Mouse (Mus musculus): Measurements from ENCODE around the gene Erp44.

The Erp44 gene

DNA sequence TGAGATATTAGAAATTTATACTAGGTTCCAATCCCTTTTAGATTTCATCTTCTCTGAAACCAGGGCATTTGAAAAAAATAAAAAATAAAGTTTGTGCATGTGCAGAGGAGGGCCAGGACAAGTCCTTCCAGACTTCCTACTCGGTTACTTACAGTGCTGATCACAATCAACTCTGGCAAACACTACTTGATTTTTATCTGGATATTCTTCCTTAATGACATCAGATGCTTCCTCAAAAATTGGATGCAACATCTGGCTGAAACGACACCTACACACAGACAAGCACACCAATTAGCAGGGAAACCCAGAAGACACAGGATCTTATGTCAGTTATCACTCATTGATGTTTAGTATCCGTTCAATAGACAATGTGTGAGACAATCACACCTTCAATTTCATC lies 42.6 kb downstream of the Erp44 start:
- DNase-seq, result no peak

DNA sequence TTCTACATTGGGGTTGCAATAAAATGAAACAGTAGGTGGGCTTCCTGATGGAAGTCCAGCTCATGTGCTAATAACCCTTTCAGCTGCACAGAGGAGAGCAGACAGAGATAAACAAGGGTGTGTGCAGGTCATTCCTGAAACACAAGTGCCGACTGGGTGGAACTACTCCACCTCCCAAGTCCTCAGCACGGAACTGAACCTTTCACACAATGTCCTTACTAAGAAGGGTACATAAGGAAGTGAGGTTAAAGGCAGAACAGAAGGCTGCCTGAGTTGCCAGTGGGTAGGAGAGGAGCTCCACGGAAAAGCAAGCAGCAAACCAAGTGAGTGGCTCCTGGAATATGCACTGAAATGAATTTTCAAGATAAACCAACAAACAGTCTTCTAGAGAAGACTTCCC lies 52.6 kb downstream of the Erp44 start:
- no peak for DNase-seq

DNA sequence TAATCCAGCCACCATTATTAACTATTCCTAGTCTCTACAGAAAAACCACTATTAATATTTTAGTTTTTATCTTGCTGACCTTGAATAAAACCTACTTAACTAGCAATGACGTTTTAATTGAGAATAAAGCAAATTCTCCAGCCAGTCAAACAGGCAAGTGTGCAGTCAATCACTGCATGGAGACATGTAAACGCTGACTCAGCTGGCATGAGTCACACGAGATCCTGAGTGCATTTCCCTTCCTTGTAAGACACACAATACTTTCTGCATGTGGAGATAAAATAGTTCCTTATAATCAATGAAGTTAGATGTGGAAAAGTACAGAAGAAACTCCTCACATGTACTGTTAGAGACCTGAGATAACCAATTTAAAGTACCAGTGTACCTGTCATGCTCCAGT lies 53.8 kb downstream of the Erp44 start:
- no peak for DNase-seq

DNA sequence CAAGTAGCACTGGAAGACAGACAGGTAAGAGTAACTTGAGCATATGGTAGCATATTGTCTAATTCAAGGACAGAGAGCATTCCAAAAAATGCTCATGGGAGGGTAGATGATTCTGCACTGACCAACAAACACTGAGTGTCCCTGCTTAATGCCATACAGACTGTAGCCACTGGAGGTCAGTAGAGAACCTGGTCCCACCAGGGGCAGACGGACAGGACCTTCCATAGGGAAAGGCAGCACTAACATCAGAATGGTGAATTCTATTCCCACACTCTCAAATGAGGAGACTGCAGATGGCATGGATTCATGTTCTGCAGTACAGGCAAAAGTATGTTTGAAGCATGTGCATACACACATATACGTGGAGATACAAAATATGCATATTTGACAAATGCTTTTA lies 54.2 kb downstream of the Erp44 start:
- DNase-seq, result peak; percentile 75 to 84

DNA sequence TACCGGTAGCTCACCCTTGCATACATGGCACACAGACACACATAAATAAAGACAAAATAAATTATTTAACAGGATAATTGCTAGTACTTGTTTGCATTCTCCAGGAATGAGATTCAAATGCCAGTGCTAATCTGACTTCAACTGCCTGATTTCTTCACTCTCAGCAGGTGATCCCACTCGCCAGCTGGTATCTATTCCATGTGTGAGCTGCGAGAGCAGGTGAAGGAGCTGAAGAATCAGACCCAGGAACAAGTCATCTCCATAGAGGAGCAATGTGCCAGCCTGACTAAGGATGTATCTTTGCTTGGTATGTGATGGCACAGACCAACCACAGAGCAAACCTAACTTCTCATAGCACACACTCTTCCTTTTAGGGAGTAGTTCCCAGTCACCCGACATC lies 75.8 kb downstream of the Erp44 start:
- no peak for DNase-seq

DNA sequence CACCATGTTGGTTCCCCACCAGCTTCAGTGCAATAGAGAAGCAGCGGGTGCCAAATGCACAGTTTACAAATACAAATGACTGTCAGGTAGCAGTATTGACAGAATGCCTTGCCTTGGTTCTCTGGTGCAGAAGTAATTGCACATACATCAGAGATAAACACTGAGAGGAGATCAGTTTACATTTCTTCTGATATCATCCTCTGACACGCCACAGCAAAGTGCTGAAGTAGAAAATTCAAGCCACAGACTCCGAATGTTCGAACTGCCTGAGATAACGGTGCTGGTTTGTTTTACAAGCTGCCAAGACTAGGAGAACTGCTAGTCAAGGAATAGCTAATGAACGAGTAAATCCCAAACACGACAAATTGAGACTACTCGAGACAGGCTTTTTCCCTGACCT lies 80.9 kb downstream of the Erp44 start:
- DNase-seq, result no peak

DNA sequence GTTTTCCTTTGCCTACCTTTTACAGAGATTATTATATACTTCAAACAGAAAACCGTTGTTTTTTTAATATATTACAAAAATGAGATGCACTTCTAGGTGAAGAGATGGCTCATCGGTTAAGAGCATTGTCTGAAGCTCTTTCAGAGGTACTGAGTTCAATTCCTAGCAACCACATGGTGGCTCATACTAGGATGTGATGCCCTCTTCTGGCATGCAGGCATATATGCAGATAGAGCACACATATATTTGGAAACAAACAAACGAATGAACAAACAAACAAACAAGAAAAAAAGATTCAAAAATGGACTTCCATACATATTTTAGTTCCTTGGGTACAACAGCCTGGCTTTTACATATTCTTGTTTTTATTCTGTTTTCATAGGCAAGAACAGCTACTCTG lies 81.4 kb downstream of the Erp44 start:
- no peak for DNase-seq

DNA sequence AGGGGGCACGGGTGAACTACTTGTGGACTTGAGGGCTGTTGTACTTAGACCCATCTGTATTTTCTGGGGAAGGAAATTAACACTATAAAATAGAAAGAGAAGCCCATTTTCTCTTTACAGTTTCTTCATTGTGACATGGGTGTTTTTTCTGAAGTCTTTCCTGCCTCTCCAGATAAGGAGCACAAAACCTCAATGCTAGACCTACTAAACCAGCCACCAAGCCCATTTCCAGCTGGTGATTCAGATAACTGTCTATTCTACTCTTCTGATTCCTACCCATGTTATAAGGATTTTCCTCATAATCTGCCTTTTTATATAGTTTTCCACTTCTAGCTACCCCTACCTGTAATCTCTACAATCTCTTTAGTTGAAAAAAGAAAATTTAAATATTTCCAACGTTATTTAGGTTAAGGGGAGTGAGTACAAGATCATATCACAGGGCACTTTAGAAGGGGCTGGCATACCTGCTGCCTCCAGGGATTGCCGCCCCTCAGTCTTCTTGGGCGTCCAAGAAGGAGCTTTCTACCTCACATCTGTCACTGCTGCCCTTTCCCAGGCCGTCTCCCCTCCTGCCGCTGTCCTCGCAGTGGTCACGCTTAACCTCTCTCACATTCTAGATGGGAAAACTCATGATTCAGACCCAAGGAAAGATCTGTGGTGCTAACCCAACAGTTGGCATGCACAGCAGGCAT lies 97.1 kb downstream of the Erp44 start:
- DNase-seq, result no peak

DNA sequence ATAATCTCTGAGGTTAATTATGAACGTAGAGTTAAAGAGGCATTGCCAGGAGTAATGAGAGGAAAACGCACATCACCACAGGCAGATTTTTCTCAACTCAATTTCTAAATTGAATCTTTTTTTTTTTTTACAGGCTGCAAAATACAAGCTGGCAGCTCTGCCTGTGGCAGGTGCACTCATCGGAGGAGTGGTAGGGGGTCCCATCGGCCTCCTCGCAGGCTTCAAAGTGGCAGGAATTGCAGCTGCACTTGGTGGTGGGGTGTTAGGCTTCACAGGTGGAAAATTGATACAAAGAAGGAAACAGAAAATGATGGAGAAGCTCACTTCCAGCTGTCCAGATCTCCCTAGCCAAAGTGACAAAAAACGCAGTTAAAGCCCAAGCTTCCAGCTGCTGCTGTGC lies 98.0 kb downstream of the Erp44 start:
- no peak for DNase-seq

DNA sequence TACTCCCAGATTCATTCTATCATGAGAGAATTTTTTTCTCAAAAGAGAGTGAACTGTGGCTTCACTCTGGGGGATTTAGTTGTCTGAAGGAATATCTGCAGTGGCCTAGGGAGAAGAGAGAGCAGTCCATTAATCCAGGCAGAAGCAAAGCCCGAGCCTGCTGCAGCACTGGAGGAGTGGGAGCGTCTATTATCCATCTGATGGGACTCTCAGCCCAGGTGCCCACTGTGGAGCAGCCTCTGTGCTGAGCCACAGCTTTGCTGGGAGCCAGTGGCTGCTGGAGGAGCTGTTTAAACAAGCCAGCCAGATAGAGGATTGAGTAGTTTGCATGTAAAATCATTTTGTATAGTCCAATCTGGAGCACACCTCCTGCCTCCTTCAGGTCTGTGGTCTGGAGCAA lies 98.4 kb downstream of the Erp44 start:
- no peak for DNase-seq

DNA sequence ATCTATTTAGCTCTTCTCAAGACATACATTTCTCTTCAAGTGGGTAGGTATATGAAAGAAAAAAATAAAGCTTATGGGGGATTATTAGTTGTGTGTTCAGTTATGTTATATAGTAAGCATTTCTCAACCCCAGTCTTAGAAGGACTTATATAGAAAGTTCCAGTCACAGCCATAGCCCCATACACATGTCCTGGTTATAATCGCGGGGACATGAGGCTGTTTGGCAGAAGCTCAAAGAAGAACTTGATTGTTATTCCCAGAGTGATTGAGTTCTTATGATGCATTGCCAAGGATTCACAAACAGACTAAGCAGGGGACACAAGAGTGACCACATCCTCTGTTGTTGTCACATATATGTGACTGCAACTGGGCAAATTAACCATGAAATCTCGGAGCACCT lies 103.7 kb downstream of the Erp44 start:
- DNase-seq, result no peak

DNA sequence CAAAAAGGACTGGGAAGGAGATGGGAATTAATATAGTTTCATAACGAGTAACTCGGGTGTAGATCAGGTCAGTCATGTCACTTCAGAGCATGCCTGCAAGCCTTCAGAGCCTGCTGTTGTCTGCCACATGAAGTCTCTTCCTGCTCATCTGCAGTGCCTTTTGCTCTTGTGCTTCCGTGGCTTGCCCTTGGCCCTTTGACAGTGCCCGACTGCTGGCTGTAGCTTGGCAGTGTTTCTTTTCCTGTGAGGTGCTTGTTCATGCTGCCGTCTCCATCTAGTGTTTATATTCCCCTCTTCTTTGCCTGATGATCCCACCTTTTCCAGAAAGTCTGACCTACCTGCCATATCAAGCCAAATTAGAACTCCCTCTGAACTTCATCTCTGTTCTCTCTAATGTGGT lies 115.5 kb downstream of the Erp44 start:
- no peak for DNase-seq

DNA sequence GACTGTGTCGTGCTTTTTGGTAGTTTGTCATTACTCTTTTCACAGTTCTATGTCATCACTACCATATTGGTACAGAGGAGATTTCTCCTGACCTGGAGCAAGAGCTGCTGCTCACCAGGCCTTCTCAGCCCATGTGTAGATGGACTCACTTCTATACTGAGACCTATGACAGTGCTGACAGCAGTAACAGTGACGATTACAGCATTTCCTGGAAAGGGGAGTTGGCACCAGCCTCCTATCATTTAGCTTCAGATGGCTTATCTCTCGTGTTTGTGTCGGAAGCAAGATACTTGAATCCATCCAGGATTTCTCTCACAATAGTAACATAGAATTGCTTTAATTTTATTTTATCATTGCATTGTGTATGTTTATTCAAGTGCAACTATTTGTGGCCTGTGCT lies 119.0 kb downstream of the Erp44 start:
- DNase-seq, result no peak

DNA sequence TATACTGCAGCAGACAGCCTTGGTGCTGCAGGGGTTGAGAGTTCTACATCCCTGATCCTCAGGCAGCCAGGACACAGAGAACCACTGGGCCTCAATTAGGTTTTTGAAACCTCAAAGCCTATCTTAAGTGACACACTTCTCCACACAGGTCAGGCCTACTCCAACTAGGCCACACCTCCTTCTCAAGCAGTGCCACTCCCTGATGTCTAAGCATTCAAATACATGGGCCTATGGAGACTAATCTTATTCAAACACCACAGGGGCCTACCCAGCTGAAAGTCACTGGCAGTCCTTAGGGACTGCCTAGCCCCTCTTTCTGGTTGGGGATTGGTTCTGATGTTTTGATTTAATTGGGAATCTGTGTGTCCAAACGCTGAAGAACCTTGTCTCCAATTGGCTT lies 123.5 kb downstream of the Erp44 start:
- no peak for DNase-seq

DNA sequence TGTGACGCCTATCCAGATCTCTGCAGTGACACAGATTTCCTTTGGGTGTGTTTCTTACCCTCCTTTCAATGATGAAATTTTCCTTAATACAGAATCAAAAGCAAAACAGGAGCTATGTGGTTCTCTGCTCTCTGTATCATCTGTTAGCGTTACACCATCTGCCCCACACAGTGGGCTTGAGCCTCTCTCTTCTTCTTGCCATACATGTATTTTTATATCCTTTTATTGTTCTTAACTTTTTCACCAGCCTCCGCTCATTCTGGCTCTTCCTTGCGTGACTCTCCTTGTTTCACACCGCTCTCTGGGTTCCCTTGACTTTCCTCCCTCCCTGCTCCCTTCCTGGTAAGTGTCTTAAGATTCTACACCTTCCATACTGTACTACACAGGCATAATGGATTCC lies 126.1 kb downstream of the Erp44 start:
- no peak for DNase-seq

DNA sequence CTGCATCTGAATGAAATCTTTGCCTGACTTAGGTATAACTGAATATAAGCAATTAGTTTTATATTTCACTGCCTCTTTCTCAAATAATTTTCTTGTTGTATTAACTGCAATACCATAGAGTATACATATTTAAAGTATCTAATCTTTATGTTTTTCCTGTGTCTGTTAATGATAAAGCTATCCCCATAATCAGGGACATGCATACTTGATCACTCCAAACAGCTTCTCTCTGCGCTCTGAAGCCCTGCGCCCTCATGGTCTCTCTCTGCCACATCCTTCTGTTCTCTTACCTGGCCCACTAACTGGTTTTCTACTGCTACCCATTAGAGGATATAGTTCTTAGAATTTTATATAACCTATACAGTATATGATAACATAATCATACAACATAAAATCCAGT lies 129.9 kb downstream of the Erp44 start:
- DNase-seq, result no peak
